Mouse (Mus musculus) midbrain, embryonic 16.5 days (tissue): ENCODE results near the gene Nudt3. TPM values are rescaled to one million over a fixed set of nuclear protein-coding genes. Genes with fewer than 3 reads are reported as not detected.

Experiments
- ATAC-seq: fragments of 200-750 bp; cut with Nextera tagmentation; 2 replicates; pipeline ENCODE4 v1.8.0; 2017; ENCODE audit warnings: moderate TSS enrichment
- H3K27ac ChIP-seq: fragments of 300-500 bp; sonication (generic); 2 replicates; pipeline ENCODE4 v1.5.1; 2014; ENCODE audit warnings: mild to moderate bottlenecking, low read length, mixed read lengths
- H3K27me3 ChIP-seq: fragments of 300-500 bp; sonication (generic); 2 replicates; pipeline ENCODE4 v1.6.1; 2014; ENCODE audit warnings: low read depth, low read length, mixed read lengths; ENCODE audit not compliant: control insufficient read depth, insufficient read depth
- H3K36me3 ChIP-seq: fragments of 300-500 bp; sonication (generic); 2 replicates; pipeline ENCODE4 v1.6.1; 2014; ENCODE audit warnings: mild to moderate bottlenecking, low read length, moderate library complexity, mixed read lengths; ENCODE audit not compliant: control insufficient read depth, insufficient read depth
- H3K4me1 ChIP-seq: fragments of 300-500 bp; sonication (generic); 2 replicates; pipeline ENCODE4 v1.6.1; 2014; ENCODE audit warnings: mild to moderate bottlenecking, low read length, mixed read lengths; ENCODE audit not compliant: control insufficient read depth, insufficient read depth
- H3K4me2 ChIP-seq: fragments of 300-500 bp; sonication (generic); 2 replicates; pipeline ENCODE4 v1.6.1; 2014; ENCODE audit warnings: mild to moderate bottlenecking, low read length, mixed read lengths
- H3K4me3 ChIP-seq: fragments of 300-500 bp; sonication (generic); 2 replicates; pipeline ENCODE4 v1.5.1; 2014; ENCODE audit warnings: low read depth, mild to moderate bottlenecking, low read length, moderate library complexity, mixed read lengths
- H3K9ac ChIP-seq: fragments of 300-500 bp; sonication (generic); 2 replicates; pipeline ENCODE4 v1.6.1; 2014; ENCODE audit warnings: low read depth, low read length, mixed read lengths
- H3K9me3 ChIP-seq: fragments of 300-500 bp; sonication (generic); replicated peaks from 2 replicates; pipeline ENCODE4 v1.6.1; 2014; ENCODE audit warnings: mild to moderate bottlenecking, low read length, mixed read lengths; ENCODE audit not compliant: control insufficient read depth, poor library complexity, severe bottlenecking
- WGBS: fragments of 180-500 bp; shearing (Covaris S2); extraction: QIAGEN DNeasy Blood & Tissue Kit; methylation state at CpG from one replicate; pipeline ENCODE4 v1.1.7; 2014; 5-methylcytosine and 5-hydroxymethylcytosine counted together
- polyA plus RNA-seq: library from polyadenylated mRNA; unstranded; fragments of >200 nt; fragmentation: Nextera tagmentation; extraction: Ambion mirVana; gene quantifications from 2 replicates; pipeline ENCODE4 v1.2.1, GENCODE M21; 2015

Nudt3 gene
- polyA plus RNA-seq, 1 experiment from 2014 or later, result 246 TPM

DNA sequence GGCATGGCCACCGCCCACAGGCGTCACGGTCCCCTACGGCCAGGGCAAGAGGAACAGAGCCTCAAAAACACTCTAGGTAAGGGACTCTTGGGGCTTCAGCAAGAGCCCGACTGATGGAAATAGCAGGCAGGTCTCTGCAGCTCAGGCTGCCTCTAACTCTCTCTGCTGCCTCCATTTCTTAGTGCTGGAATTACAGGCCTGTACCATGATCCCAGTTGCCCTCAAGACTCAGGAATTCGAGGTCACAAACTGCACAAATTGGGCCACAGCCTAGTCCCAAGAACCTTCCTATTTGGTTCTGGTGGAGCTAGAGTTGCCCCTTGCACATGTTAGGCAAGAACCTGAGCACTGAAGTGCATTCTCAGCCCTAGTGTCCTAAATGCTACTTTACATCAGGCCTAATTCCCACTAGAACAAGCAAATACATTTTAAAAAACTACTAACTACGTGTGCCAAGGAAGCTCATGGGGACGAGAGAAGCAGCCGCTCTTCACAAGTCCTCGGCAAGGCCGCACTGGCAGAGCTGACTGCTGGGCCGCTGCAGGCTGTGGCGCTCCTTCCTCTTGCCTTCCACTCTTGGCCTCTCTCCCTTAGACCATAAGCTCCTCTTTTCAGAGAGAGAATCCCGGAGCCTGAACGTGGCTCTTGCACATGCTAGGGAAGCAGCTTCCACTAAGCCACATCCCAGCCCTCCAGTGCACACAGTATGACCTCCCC is 27.5 kb downstream of the Nudt3 start:
- Histone ChIP-seq H3K9ac (no peak overlapping the region), H3K4me1 (peaks cover 6% of the 10 kb centered on the region), H3K9me3 (no peaks in the 10 kb centered on the region), H3K4me3 (no peak overlapping the region), H3K27ac (0 out of 2 replicates have a peak overlapping the region, but pooled peaks have one; percentile 8), H3K36me3 (peaks cover 19% of the 10 kb centered on the region), H3K27me3 (no peaks in the 10 kb centered on the region), H3K4me2 (no peak overlapping the region)
- WGBS, result 84% methylated on average over 15 of the region's 15 CpGs
- ATAC-seq, result no peak

DNA sequence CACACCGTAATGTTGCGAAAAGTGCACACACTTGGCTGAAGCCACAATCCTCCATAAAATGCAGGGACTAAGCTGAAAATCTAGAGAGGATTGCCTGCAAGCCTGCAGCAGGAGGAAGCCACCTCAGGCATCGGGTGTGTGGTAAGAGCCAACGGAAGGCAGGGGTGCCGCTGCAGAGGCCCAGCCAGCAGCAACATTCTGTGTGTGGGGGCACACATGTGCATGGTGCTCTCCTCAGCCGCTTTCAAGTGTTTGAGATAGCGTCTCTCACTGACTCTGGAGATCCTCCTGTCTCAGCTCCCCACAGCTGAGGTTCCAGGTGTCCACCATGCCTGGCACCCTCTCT is 30.8 kb downstream of the Nudt3 start:
- ATAC-seq, result no peak
- Histone ChIP-seq H3K36me3 (peaks cover 24% of the 10 kb centered on the region), H3K4me3 (no peak overlapping the region), H3K9ac (no peak overlapping the region), H3K4me2 (no peak overlapping the region), H3K27me3 (no peaks in the 10 kb centered on the region), H3K4me1 (no peaks in the 10 kb centered on the region), H3K9me3 (no peaks in the 10 kb centered on the region), H3K27ac (no peak overlapping the region)
- WGBS, result 99% methylated on average over 7 of the region's 7 CpGs

DNA sequence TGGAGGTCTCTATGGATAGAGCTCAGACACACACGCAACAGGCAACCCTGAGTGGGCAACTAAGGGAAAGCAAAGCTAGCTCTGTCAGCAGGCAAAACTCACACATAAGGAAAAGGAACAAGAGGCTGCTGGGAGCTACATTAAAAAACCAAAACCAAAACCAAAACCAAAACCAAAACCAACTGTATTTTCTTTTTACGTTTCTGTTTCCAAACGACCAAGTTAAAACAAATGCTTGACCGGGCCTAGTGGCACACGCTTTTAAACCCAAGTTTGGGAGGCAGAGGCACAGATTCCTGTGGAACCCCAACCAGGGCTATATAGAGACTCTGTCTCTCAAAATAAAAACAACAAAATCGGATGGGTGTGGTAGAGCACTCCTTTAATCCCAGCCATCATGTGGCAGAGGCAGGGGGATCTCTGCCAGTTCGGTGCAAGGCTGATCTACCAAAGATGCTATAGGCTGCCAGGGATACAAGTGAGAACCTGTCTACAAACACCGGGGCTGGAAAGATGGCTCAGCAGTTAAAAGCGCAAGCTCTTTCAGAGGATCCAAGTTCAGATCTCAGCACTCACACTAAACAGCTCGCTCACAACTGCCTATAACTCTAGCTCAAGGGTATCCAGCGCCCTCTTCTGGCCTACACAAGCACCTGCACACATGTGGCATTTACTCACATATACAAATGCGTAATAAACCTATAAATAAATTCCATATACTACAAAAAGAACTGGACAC is 31.3 kb downstream of the Nudt3 start:
- H3K4me2 ChIP-seq, result no peak overlapping the region
- H3K27me3 ChIP-seq, result no peaks in the 10 kb centered on the region
- H3K27ac ChIP-seq, result no peak overlapping the region
- 92% methylated on average over 12 of the region's 12 CpGs for WGBS
- no peaks in the 10 kb centered on the region for H3K9me3 ChIP-seq
- no peak overlapping the region for H3K9ac ChIP-seq
- ATAC-seq, result no peak
- no peak overlapping the region for H3K4me3 ChIP-seq
- H3K36me3 ChIP-seq, result peaks cover 24% of the 10 kb centered on the region
- H3K4me1 ChIP-seq, result no peaks in the 10 kb centered on the region

DNA sequence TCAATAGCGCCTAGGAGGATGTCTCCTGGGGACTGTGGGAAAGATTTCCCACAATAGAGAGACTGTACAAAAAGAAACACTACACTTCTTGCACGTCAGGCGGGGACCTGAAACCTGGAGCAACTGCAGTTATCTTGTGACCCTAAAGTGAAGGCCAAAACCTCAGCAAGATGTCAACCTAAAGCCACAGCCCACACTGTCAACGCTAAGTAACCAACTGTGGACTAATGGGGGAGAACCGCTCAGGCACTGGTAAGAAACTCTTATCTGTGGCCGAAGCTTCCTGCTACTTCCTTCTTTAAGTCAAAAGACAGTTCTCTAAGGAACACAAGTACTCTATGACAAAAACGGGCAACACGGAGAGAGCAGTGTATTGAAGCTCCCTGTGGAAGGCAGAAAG is 35.1 kb downstream of the Nudt3 start:
- H3K27ac ChIP-seq, result no peak overlapping the region
- no peak overlapping the region for H3K9ac ChIP-seq
- H3K4me1 ChIP-seq, result no peaks in the 10 kb centered on the region
- no peaks in the 10 kb centered on the region for H3K9me3 ChIP-seq
- H3K36me3 ChIP-seq, result peaks cover 9% of the 10 kb centered on the region
- WGBS, result 89% methylated on average over 8 of the region's 8 CpGs
- no peak overlapping the region for H3K4me2 ChIP-seq
- no peaks in the 10 kb centered on the region for H3K27me3 ChIP-seq
- ATAC-seq, result no peak
- H3K4me3 ChIP-seq, result no peak overlapping the region

DNA sequence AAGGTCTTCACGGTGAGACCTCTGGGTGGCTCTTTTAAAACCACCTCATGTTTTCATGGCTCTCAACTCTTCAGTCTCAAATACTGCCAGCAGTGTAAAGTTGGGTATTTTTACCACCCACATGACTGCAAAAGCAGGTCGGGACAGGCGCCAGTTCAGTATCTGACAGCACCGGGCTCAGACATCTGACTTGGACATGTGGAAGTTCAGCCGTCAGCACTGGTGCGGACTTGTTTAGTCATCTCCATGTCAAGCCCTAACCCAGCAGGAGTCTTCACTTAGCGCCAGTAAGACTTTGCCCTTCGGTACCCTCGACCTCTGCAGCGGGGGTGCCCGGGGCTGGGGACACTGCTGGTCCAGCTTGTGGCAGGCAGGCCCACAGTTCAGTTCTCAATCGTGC is 36.0 kb downstream of the Nudt3 start:
- H3K4me2 ChIP-seq, result no peak overlapping the region
- no peak overlapping the region for H3K27ac ChIP-seq
- WGBS, result 78% methylated on average over 12 of the region's 12 CpGs
- H3K9ac ChIP-seq, result no peak overlapping the region
- ATAC-seq, result no peak
- H3K27me3 ChIP-seq, result no peaks in the 10 kb centered on the region
- no peak overlapping the region for H3K4me3 ChIP-seq
- no peaks in the 10 kb centered on the region for H3K4me1 ChIP-seq
- no peaks in the 10 kb centered on the region for H3K9me3 ChIP-seq
- peaks cover 4% of the 10 kb centered on the region for H3K36me3 ChIP-seq

DNA sequence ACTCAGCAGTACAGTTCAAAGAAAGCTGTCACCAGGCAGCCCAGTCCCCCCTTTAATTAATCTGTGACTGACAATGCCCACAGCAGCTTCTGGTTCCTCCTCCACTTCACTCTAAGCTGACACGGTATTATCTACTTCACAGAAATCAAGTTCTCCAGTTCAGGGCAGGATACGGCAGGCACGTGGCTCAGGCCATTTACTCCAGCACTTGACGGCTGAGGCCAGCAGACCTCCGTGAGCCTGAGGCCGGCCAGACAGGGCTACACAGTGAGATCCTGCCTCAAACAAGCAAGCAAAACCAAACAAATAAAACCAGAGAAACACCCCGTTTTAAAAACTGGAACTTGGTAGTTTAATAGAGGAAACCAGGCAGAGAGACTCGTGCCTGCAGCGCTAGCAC is 36.6 kb downstream of the Nudt3 start:
- Histone ChIP-seq H3K27ac (no peak overlapping the region), H3K4me3 (no peak overlapping the region), H3K4me2 (no peak overlapping the region), H3K27me3 (no peaks in the 10 kb centered on the region), H3K9ac (no peak overlapping the region), H3K9me3 (no peaks in the 10 kb centered on the region), H3K36me3 (peaks cover 6% of the 10 kb centered on the region), H3K4me1 (no peaks in the 10 kb centered on the region)
- ATAC-seq, result no peak
- 66% methylated on average over 9 of the region's 9 CpGs for WGBS

DNA sequence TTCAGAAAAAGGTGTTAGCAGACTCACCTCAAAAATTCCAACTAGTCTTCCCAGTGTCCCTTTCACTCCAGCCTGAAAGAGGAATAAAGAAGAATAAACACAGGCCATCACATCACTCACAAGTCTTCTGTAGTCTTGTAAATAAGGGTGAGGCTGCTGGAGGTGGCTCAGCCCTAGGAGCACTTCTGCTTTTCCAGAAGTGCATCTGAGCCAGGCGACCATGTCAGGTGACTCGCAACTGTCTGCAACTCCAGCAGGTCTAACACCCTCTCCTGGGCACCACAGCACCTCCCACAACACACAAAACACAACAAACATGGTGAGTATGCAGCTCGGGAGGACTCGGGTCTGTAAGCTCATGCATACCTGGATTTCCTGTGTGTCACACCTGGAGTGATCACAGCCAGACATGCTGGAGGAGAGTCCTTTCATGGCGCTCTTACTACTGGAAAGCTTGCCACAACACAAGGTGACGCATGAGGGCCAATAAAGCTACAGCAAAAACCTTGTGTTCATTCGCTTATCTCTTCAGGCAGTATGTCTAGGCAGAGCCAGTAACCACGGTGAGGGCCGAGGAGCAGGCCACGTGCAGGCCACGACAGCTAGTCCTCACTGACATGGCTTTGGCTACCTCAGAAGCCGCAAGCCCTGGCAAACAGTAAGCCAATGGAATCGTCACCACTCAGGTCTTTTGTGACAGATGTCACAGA is 40.0 kb downstream of the Nudt3 start:
- no peak for ATAC-seq
- WGBS, result 93% methylated on average over 13 of the region's 13 CpGs

DNA sequence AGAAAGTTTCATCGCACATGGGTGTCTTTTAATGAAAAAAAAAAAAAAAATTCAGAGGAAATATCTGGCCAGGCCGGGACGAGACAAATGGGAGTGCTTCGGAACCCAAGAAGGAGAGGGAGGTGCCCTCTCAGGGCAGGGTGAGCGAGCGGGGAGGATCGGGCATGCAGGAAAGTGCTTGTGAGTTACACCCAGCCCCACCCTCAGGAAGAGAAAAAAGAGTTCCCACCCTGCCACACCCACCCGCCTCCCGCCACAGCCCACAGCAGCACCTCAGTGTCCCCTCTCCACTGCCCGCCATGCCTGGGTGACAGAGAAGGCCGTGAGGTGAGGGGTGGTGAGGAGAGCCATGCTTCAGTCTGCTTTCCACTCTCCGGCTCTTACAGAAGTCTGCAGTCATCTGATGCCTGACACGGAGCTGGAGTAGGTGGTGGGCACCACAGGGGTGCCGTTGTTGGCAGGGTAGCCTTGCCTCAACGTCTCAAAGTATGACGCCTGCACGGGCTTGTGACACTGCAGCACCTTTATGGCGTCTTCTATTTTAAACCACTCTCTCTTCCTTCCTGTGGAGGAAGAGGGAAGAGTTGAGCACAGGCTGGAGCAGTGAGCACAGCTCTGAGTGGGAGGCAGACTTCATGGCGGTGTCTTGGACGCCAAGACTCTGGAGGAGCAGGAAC is 42.8 kb downstream of the Nudt3 start:
- WGBS, result 87% methylated on average over 20 of the region's 20 CpGs
- H3K4me3 ChIP-seq, result no peak overlapping the region
- H3K4me1 ChIP-seq, result no peaks in the 10 kb centered on the region
- H3K4me2 ChIP-seq, result no peak overlapping the region
- no peak overlapping the region for H3K9ac ChIP-seq
- no peak for ATAC-seq
- H3K9me3 ChIP-seq, result no peaks in the 10 kb centered on the region
- no peaks in the 10 kb centered on the region for H3K27me3 ChIP-seq
- H3K27ac ChIP-seq, result no peak overlapping the region
- H3K36me3 ChIP-seq, result peaks cover 13% of the 10 kb centered on the region

More for the DNA sequence above, 40.0 kb downstream of the Nudt3 start:
- Histone ChIP-seq H3K27ac (no peak overlapping the region), H3K4me2 (no peak overlapping the region), H3K4me1 (no peaks in the 10 kb centered on the region), H3K9me3 (no peaks in the 10 kb centered on the region), H3K36me3 (peaks cover 11% of the 10 kb centered on the region), H3K9ac (no peak overlapping the region), H3K27me3 (no peaks in the 10 kb centered on the region), H3K4me3 (no peak overlapping the region)
